Mouse (Mus musculus): ENCODE measurements around the gene Gm45062.

DNA sequence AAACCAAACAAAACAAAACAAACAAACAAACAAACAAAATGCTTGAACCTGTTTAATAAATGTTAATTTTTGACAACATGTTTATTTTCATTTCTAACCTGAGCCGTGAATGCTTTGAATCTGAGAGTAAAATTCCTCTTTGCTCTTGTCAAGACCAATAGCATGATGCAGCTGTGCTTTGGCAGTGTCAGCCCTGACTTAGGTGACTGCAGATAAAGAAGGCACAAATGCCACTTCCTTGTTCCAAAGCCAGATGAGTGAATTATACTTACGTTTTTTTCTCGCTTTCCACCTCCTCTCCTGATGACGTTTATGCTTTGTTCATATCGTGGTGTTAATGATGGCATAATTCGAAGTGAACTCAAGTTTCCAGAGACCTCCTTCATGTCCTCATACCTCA lies 131.0 kb downstream of the Gm45062 start:
- no peak for TF ChIP-seq UBTF (IDR thresholded peaks at IDR 0.05; ENCODE audit: borderline replicate concordance, insufficient read depth, low read depth, low read length)
- TF ChIP-seq ZMIZ1 (IDR thresholded peaks at IDR 0.05; ENCODE audit: low read depth, low read length): no peak
- TF ChIP-seq POLR2A (IDR thresholded peaks at IDR 0.05; ENCODE audit: control insufficient read depth in 1 of 2, insufficient read depth in 1 of 2, low read depth in 1 of 2, low read length in 2 of 2, poor library complexity in 1 of 2): no peak
- TF ChIP-seq MAX (IDR thresholded peaks at IDR 0.05; ENCODE audit: low read length): no peak
- TF ChIP-seq TBP (IDR thresholded peaks at IDR 0.05; ENCODE audit: low read depth, low read length): no peak
- no peak for TF ChIP-seq E2F4 (IDR thresholded peaks at IDR 0.05; ENCODE audit: borderline replicate concordance, low read depth, low read length)
- TF ChIP-seq TAL1 (IDR thresholded peaks at IDR 0.05; ENCODE audit: low read length): 0 out of 2 replicates have a peak, but pooled peaks have one; percentile 6
- no peak for TF ChIP-seq ZC3H11A (IDR thresholded peaks at IDR 0.05; ENCODE audit: low read depth, low read length)
- TF ChIP-seq SMC3 (IDR thresholded peaks at IDR 0.05; ENCODE audit: low read depth, low read length): no peak
- TF ChIP-seq GATA1 (IDR thresholded peaks at IDR 0.05; ENCODE audit: low read depth, low read length): 0 out of 2 replicates have a peak, but pooled peaks have one; percentile 16
- no peak for TF ChIP-seq CTCF (IDR thresholded peaks at IDR 0.05 in 2 of 3, conservative IDR thresholded peaks at IDR 0.05 in 1 of 3; ENCODE audit: control insufficient read depth in 1 of 3, insufficient read depth in 1 of 3, low read depth in 2 of 3, low read length in 3 of 3, poor library complexity in 1 of 3, severe bottlenecking in 1 of 3)
